Mouse (Mus musculus): ENCODE data around the gene Myom3.

- TF ChIP-seq CTCF (IDR thresholded peaks at IDR 0.05; ENCODE audit: borderline replicate concordance, insufficient read depth, low read depth, low read length): no peak
- TF ChIP-seq POLR2A (IDR thresholded peaks at IDR 0.05; ENCODE audit: borderline replicate concordance, insufficient read depth, low read length): no peak
These were observed 25.6 kb upstream of the Myom3 start for GRCm38 (mm10) chr4:135733901-135734300.
